Mouse (Mus musculus) heart, adult 18-20 months (tissue): ENCODE results near the gene Amotl2. TPM values are rescaled to one million over a fixed set of nuclear protein-coding genes. Genes with fewer than 3 reads are reported as not detected.
A peak's percentile ranks its signal among the peaks of the same experiment; 100 is the strongest.

Experiments
- DNase-seq, 2 experiments: peaks; one replicate each; pipeline ENCODE4 v3.0.0; 2021 to 2022; ENCODE audit warnings: mixed read lengths in 1 of 2
- long read RNA-seq, 2 experiments: library from polyadenylated mRNA; stranded (forward); transcript quantifications; one replicate each; pipeline ENCODE4 v2.0.0; 2021
- total RNA-seq, 2 experiments: library from RNA; stranded (reverse); gene quantifications; 2 replicates each; pipeline ENCODE4 v1.2.3; 2021

The Amotl2 gene
- 10 to 100 TPM; 57.4 to 60.8 TPM for total RNA-seq
- long read RNA-seq, experiment 1, full-length matches to known transcripts = 20 of 30 reads
- long read RNA-seq, experiment 1, partial matches to known transcripts = 3 of 30 reads
- long read RNA-seq, experiment 1, other reads (novel, unspliced or antisense) = 7 of 30 reads
- long read RNA-seq, experiment 2, full-length matches to known transcripts = 13 of 22 reads
- long read RNA-seq, experiment 2, partial matches to known transcripts = 4 of 22 reads
- long read RNA-seq, experiment 2, other reads (novel, unspliced or antisense) = 5 of 22 reads

DNA sequence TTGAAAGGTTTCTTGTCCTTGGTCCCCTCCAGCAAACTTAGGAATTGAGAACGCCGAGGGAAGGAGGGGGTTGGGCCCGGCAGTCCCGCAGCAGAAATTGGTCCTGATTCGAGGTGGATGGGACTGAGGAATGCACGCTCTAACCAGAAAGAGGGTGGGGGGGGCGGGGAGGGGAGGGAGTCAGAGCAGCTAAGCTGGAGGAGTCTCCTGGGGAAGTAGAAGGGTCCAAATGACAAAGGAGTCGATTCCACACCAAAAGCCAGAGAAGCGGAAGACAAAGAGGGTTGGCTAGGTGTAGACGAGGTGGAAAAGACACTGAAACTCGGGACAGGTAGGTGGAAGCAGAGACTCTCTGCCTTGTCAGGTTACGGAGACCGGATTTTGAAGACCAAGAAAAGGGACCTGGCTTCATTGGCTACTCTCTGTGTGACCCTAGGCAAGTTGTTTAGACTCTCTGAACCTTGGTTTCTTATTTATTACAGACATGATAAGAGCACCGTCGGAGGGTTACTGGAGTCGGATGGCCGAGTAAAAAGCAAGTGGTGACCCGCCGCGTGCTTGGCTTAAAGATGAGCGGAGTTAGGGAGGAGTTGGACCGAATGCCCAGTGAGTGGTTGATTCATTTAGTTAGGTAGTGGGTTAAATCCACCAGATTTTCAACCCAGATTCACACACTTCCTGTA is at the start of gene Amotl2:
Amotl2 (plus strand) TSS at position 192 of the 683 bp plus-strand sequence.
- no peak for DNase-seq

DNA sequence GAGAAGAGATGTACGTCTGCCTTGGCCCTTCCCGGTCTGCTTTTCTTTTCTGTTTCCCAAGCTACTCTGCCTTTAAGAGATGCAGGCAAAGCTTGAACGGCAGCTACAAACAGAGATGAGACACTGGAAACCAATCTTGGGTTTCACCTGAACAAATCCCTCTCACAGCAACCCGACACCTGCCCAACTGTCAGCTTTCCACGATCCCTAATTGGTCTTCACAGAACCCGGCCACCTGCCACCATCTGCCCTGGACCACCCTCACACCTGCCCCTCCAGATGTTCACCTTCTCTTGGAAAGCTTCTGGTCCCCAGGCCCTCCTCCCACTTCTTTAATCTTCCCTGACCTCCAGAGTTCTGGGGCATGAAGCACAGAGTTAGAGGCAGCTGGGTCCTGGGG is 48.4 kb upstream of the Amotl2 start:
- no peak for DNase-seq

DNA sequence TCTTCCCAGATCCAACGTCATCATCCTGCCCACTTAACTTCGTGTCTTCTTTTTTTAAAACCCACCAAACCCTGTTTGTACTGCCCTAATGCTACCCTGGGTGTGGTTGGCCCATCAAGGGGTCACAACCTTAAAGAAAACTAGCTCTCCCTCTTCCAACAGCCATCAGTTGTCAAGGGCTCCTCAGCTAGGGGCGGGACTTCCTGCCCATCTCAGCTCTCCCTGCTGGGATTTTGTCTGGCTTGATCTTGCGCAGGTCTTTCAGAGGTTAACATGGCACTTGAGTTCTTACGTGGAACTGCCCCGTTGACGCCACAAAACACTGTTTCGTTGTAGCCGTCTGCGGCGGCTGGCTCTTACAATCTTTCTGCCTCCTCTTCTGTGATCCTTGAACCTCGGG is 47.6 kb upstream of the Amotl2 start:
- DNase-seq = no peak

DNA sequence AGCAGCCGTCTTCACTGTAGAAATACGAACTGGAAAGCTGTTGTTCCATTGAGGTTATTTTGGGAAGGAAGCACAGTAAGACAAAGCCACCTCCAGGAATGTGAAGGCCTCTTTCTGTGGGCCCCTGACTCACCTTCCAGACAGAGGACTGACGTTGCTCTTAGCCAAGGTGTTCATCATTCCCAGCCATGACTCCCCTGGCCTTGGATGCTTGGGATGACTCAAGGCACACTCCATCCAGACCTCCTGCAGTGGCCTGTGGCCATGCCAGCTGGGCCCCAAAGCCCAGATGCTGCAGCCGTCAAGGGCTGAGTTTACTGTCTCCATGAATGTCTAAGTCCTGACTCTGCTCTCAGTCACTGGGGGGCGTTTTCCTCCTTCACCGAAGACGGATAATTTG is 43.1 kb upstream of the Amotl2 start:
- DNase-seq = no peak

DNA sequence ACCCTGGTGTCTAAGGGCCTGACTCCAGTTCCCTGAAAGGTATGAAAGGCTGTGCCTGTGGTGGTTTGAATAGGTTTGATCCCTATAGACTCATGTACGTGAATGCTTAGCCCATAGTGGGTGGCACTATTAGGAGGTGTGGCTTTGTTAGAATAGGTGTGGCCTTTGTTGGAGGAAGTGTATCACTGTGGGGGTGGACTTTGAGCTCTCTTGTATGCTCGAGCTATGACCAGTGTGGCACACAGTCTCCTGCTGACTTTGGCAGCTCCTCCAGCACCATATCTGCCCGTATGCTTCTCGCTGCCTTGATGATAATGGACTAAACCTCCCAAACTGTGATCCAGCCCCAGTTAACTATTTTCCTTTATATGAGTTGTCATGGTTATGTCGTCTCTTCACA is 40.5 kb upstream of the Amotl2 start:
- no peak for DNase-seq

DNA sequence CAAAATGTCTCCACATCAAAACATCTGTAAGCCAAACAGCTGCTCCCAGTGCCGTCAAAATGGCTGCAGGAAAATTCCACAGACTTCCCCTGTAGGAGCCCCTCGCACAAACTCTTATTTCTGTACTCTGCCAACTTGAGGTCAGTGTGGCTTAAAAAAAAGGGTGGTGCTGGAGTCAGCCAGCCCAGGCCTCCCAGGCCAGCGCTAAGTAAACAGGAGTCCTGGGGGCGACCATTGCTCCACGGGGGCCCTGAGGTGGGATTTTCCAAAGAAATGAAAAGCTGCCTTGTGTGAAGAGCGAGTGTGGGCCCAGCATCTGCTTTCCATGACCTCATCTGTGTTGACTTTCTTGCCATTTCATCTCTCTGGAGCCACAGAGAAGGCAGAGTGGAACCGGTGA is 35.0 kb upstream of the Amotl2 start:
- no peak for DNase-seq

DNA sequence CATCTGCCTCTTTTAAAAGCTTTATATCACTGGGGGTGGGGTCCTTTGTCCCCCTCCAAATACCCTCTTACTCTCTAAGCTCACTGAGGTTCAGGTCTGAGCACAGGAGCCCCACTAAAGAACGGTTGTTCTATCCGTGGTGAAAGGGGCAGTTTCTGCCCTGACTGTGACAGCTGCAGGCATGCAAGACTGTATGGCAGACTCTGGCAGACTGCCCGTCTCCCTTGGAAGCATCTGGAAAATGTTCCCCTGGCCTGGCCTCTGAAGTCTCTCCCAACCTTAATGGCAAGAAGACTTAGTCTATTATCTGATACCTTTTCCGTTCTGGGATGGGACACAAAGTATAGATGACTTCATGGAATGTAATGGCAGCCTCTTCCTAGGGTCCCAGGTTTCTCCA is 28.5 kb upstream of the Amotl2 start:
- DNase-seq = peak; percentile 36 to 56

DNA sequence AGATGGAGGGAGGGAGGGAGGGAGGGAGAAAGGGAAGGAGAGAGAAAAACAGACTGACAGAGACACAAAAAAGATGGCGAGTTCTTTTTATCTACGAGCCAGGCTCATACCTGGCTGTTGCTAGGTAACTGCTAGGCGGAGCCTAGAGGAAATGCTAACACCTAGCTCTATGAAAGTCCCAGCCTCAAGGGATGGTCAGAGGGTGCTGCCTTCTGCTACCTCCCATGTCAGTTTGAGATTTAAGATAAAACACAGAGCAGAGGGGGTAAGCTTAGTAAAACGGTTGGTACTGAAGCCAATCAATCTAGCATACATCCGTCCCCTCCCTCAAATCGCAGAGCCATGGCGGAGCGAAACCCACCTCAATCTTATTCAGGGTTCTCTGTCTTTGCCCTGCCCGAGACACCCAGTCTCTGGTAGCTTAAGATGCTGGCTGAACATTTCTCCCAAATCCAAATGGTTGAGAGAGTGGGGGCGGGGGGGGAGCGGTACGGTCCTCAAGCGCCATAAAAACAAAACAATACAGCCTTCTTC is 27.0 kb upstream of the Amotl2 start:
- DNase-seq = peak in 1 of 2 experiments; percentile 27

DNA sequence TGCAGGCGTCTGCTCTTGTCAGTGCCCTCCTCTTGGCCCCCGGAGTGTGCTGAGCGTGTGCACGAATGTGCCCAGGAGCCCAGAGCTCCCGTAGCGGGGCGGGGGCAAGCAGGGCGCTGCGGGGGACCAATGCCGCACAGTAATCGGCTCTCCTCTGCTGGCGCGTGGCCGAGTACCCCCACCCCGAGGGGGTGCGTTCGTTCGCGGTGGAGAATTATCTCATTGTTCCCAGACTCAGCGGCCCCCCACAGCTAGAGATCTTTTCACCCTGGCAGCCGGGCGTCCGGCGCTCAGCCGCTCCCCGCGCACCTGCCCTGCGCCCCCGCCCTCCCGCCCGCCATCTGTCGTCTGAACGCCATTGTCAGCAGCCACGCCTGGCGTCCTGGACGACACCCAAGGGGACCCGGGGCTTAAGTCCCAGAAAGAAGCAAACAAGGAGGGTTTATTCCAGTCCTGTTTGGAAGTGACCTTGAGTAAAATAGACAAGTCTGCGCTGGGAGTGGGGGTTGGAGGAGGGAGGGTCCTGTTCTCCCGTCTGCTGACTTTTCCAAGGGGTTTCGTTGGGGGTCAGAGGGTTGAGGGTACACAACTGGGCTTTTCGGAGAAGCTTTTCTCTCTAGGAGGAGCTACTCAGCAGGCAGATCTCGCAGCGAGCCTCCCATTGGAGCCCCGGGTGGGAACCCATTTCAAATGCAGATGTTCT is 26.4 kb upstream of the Amotl2 start:
- DNase-seq = peak; percentile 21 to 60

DNA sequence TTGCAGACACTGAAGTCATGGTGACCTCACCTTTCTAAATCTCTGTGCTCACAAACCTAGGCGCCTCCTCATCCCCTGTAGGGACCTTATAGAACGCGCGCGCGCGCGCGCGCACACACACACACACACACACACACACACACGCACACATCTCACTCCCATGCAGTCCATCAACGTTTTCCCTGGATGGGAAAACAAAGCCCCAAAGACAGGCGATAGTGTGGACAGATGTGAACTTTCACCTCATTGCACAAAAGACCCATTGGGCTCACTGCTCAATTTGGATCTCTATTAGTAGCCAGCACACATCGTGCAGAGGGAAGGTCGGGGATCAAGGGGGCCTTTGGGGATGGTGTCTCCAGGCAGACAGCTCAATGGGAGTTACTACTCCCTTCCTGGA is 25.6 kb upstream of the Amotl2 start:
- peak in 1 of 2 experiments; percentile 37 for DNase-seq

DNA sequence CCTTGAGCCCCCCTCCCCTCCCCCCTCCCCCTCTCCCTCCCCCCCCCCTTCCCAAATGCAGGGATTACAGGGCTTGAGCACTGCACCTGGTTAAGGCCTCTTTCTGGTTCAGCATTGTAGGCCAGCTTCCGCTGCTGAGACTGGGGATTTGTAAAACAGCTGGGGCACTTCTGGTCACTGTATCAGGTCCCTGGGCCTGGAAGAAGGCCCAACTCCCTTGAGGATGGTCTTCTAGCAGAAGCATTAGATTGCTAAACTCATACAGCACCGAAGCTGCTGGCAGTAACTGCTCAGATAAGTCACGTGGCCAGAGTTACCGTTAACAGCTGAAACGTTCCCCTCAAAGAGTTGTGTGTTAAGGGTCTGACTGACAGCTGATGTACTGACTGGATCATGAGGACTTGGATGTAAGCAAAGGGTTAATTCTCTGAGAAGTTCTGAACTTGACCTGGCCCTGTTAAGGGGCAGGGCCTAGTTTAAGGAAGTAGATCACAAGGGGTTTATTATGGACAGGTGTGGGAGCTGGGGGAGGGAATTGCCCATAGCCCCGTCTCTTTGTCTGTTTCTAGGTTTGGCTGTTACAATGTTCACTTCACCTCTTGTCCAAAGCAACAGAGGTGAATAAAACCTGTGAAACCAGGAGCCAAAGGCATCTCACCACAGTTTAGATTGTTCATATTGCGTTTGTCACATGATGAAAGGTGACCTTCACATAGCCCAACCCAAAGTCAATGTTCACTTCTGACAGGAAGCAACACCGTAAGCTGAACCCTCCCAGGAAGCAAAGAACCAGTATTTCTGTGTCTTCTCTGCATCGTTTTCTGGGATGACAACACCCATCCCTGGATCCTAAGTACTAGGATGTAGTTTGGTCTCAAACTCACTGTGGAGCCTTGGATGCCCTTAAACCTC is 23.7 kb upstream of the Amotl2 start:
- DNase-seq = peak; percentile 54 to 79

DNA sequence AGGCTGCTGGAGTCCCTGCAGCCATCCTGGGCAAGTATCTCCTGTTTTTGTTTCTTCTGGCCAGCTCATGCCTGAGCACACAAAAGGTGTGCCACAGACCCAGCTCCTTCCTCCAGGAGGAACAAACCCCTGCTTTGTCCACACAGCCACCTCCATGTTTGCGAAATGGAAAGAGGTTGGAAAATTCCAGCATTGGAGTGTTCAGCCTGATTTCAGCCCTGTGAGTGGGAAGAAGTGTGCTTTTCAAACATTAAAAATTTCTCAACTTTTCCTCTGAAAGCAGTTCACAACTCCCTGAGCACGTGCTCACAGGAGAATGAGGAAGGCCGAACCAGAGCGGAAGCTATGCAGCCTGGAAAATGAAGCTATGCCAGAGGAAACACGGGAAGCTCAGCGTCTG is 15.4 kb upstream of the Amotl2 start:
- DNase-seq = peak in 1 of 2 experiments; percentile 15

DNA sequence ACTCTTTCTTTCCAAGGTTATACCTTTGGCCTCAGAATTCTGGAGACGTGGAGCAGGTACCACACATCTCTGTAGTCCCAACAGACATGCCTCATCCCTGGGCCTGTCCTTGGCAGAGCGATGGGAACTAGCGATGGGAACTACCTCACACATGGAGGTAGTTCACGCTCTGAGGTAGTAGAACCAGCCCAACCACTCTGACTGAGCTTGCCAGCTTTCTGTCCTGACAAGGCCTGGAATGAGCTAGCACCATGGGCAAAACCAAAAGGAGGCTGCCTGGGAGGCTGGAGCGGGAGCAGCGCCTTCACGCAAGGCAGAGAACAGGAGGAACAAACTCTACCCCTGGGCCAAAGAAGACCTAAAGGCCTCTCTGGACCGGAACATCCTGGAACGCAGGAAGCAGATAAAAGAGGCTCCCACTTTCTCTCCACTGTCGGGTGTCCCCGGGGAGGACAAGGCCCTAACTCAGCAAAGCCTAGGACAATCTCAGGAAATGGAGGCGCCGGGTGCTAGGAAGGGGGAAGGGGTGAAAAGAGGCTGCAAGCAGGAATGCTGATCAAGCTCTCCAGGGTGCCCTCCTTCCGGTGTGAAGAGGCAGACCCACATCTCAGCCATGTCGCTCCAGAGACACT is 6.9 kb upstream of the Amotl2 start:
- peak; percentile 58 to 76 for DNase-seq

DNA sequence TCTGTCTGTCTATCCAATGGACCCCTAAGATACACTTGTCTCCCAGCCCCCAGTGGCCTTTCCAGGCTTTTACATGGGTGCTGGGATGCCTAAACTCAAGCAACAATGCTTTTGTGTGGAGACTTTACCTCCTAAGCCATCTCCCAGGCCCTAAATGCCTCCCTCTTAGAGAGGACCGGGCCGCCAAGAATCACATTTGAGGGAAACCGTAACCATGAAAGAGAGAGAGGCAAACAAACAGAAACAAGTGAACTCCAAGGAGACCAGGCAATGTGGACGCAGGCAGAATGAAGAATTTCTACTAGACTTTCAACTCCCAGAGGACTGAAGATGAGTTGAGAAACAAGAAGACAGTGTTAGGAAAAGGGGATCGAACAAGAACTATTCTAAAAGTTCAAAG is 6.0 kb upstream of the Amotl2 start:
- DNase-seq = no peak

DNA sequence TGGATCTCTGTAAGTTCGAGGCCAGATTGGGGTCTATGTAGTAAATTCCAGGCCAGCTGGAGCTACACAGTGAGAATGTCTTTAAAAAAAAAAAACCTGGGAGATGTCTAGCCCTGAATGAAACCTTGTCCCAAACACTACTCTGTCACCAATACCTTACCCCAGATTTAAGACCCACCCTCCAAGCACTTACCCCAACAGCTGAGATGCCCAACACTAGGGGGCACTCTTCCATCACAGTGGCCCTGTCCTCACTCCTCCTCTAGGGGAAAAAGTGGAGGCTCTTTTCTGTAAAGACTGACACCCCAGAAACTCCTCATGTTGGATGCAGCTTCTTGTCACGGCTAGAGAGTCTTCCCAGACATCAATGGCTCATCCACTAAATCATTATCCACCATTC is 2.7 kb upstream of the Amotl2 start:
- DNase-seq = peak in 1 of 2 experiments; percentile 74

DNA sequence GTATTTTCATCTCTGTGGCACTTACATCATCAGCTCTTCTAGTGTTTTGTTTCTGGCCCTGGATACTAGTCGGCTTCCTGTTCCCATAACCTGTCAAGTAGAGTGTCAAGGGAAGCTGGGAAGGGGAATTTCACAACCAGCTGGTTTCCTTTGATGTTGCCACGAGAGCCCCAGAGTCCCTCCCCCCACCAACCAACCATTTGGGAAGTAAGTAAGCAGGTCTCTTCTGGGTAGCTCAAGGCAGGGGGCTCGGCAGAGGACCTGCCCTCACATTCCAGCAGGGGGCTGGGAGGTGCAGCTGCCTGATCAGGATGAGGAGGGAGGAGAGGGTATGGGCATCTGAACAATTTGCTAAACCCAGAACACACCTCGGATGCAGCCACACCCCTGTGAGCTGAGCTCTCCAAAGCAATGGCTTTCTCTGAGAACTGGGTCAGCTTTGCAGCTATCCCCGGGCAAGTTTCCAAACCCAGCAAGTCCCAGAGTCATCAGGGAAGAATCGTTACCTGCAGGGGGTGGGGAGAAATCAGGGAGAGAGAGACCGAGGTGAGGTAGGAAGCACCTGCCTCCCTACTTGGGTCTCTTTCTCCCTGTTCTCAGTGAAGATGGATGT is 1.5 kb upstream of the Amotl2 start:
- DNase-seq = peak; percentile 51 to 62

DNA sequence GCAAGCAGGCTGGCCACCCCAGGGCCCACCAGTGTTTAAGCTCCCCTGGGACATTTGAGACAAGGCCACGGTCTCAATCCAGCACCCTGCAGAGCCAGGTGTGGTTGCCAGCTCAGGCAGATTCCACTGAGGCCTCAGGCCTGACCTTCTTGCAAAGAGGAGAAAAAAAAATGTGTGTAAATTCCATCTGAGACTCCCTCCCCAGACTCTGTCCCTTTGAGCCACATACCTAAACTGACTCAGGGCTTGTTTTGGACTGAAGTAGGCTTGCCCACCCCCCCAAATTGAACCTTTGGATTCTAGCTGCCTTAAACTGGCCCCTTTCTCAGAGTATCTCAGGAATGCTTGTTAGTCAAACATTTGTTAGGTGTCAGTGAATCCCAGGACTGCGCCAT is 969 bp upstream of the Amotl2 start:
- DNase-seq = no peak

DNA sequence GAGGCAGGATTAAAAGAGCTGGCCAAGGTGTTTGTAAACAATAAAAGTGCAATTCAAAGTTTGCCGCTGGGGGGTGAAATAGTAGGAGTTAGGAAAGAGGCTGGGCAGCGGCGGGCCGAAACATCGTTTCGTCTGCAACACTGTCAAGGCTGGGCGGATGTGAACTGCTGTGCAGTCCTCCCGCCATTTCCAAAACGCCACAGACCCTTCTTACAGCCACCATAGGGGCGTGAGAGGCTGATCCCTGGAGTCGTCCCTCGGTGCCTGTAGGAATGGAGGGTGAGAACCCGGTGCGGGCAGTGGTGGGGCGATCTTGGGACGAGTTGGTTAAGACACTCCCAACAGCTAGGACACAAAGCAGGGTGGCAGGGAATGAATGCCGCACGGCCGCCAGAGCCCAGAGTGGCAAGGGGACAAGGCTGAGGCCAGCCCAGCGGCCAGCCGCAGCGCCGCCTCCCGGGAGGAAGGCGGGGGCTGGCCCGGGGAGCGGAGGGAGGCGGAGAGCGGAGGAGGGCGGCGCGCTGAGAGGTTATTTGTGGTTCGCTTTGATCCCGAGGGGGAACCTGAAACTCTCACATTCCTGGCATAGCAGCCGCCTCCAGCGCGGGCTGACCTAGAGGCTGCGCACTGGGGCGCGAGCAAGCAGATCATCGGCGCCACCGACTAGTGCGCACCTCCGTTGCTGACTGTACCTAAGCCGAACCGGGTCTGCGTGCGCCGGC is 853 bp downstream of the Amotl2 start:
- peak; percentile 92 to 97 for DNase-seq

DNA sequence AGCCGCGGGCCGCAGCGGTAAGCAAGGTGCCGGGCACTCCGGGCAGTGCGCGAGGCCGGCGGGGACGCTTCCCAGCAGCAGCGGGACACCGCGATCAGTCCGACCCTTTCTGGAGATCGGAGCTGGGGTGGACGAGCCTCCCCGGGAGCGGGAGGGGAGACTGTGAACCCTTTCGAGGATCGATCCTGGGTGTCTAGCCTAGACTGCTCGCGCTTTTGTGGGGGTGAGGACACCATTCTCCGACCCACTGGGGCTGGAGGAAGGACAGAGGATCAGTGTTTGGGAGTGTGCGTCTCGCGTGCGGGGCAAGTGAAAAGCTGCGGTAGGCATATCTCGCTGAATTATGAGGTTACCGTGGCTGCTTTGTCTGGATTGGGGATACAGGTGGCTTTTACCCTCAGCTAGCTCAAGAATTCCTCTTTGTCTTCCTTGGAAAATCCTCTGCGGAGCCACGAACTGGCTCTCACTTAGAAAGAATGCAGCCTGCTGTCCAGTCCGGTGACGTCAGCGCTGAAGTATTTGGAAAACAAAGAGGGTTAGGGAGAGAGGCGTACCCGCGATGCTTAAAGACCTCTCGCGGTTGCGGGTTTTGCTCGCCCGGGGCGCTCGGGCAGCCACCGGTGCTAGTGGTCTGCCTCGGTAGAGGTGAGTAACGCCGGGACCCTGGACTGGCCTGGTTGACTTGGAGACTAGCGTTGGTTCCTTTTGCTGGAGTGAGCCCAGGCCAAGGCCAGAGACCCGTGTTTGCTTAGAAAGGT is 1.6 kb downstream of the Amotl2 start:
- DNase-seq = peak; percentile 94 to 95

DNA sequence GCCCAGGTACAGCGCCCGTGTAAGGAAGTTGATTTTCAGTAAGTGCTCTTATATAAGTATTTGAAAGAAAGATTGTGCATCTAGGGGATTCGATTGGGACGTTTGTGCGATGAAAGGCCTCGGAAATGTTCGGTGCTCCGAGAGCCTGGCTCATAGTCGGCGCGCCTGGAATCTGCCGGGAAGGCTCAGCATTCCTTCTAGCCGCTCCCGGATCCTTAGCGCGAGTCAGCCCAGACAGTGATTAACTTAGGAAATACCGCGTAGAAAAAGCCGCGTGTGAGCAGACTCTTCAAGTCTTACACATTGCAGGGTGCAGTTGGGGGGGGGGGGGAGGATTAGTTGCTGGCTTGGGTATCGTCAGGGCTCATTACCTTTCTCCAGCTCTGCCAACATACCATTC is 2.2 kb downstream of the Amotl2 start:
- DNase-seq = no peak
